Mouse (Mus musculus) stomach, postnatal 0 days (tissue): ENCODE results near the gene Ube2q1.

Experiments
- CTCF ChIP-seq: IDR thresholded peaks from 2 replicates; pipeline ENCODE4 v1.5.1; 2016; ENCODE audit warnings: antibody characterized with exemption, low read depth, mild to moderate bottlenecking, moderate library complexity
- EP300 ChIP-seq: optimal IDR thresholded peaks from 2 replicates; pipeline ENCODE3; 2016; ENCODE audit warnings: antibody characterized with exemption

- TF ChIP-seq EP300: no peak
- TF ChIP-seq CTCF: no peak
These were observed 6.7 kb downstream of the Ube2q1 start for GRCm38 (mm10) chr3:89780102-89780501.
